Mouse (Mus musculus) heart, embryonic 16.5 days (tissue): Measurements from ENCODE around the gene Mrgbp. TPM values are rescaled to one million over a fixed set of nuclear protein-coding genes. Genes with fewer than 3 reads are reported as not detected.

ENCODE experiments used
- ATAC-seq: fragments of 200-750 bp; cut with Nextera tagmentation; replicated peaks from 2 replicates; pipeline ENCODE4 v1.8.0; 2017; ENCODE audit warnings: moderate number of reproducible peaks; ENCODE audit not compliant: insufficient read depth, low FRiP score; ENCODE audit errors: extremely low read depth
- H3K27ac ChIP-seq: fragments of 300-500 bp; sonication (generic); 2 replicates; pipeline ENCODE4 v1.5.1; 2014; ENCODE audit warnings: mild to moderate bottlenecking, low read length, control low read depth, moderate library complexity
- H3K27me3 ChIP-seq: fragments of 300-500 bp; sonication (generic); 2 replicates; pipeline ENCODE4 v1.6.1; 2014; ENCODE audit warnings: low read length, mixed read lengths; ENCODE audit not compliant: control insufficient read depth, insufficient read depth
- H3K36me3 ChIP-seq: fragments of 300-500 bp; sonication (generic); 2 replicates; pipeline ENCODE4 v1.6.1; 2014; ENCODE audit not compliant: control insufficient read depth, insufficient read depth
- H3K4me1 ChIP-seq: fragments of 300-500 bp; sonication (generic); 2 replicates; pipeline ENCODE4 v1.6.1; 2014; ENCODE audit warnings: low read length, mixed read lengths; ENCODE audit not compliant: control insufficient read depth, insufficient read depth
- H3K4me2 ChIP-seq: fragments of 300-500 bp; sonication (generic); 2 replicates; pipeline ENCODE4 v1.6.1; 2014; ENCODE audit warnings: low read depth, mild to moderate bottlenecking, control low read depth, low read length
- H3K4me3 ChIP-seq: fragments of 300-500 bp; sonication (generic); 2 replicates; pipeline ENCODE4 v1.5.1; 2014; ENCODE audit warnings: mild to moderate bottlenecking, control low read depth, low read length
- H3K9ac ChIP-seq: fragments of 300-500 bp; sonication (generic); 2 replicates; pipeline ENCODE4 v1.6.1; 2014; ENCODE audit warnings: low read length, control low read depth
- H3K9me3 ChIP-seq: fragments of 300-500 bp; sonication (generic); replicated peaks from 2 replicates; pipeline ENCODE4 v1.6.1; 2016; ENCODE audit warnings: low read length; ENCODE audit not compliant: control insufficient read depth
- whole genome bisulfite sequencing: fragments of 180-500 bp; shearing (Covaris S2); extraction: QIAGEN DNeasy Blood & Tissue Kit; methylation state at CpG from one replicate; pipeline ENCODE4 v1.1.7; 2014; 5-methylcytosine and 5-hydroxymethylcytosine counted together
- polyA plus RNA-seq: library from polyadenylated mRNA; unstranded; fragments of >200 nt; fragmentation: Nextera tagmentation; extraction: Ambion mirVana; gene quantifications from 2 replicates; pipeline ENCODE4 v1.2.1, GENCODE M21; 2015

The Mrgbp gene
- polyA plus RNA-seq, 1 experiment from 2014 or later = 29.1 TPM

GRCm38 (mm10) chr2:180556470-180556869 lies 24.6 kb upstream of the Mrgbp start:
- Histone ChIP-seq H3K36me3 (no peaks in the 10 kb centered on the region), H3K9ac (no peak overlapping the region), H3K4me2 (no peak overlapping the region), H3K27ac (no peak overlapping the region), H3K4me1 (no peaks in the 10 kb centered on the region), H3K4me3 (no peak overlapping the region), H3K9me3 (peaks cover 2% of the 10 kb centered on the region; the same call in 1 of the 2 replicates), H3K27me3 (no peaks in the 10 kb centered on the region)
- no peak for ATAC-seq
- WGBS = 68% methylated on average over 3 of the region's 3 CpGs

GRCm38 (mm10) chr2:180560245-180560644 lies 20.9 kb upstream of the Mrgbp start:
- WGBS = 50% methylated on average over 5 of the region's 5 CpGs
- H3K27ac ChIP-seq = no peak overlapping the region
- H3K9ac ChIP-seq = no peak overlapping the region
- ATAC-seq = no peak
- H3K4me1 ChIP-seq = no peaks in the 10 kb centered on the region
- peaks cover 5% of the 10 kb centered on the region; the same call in 1 of the 2 replicates for H3K27me3 ChIP-seq
- no peak overlapping the region for H3K4me3 ChIP-seq
- H3K36me3 ChIP-seq = no peaks in the 10 kb centered on the region
- H3K4me2 ChIP-seq = no peak overlapping the region
- H3K9me3 ChIP-seq = peaks cover 2% of the 10 kb centered on the region; the same call in 1 of the 2 replicates

- Histone ChIP-seq H3K27me3 (peaks cover 9% of the 10 kb centered on the region), H3K9ac (no peak overlapping the region), H3K9me3 (peaks cover 2% of the 10 kb centered on the region; the same call in 1 of the 2 replicates), H3K36me3 (no peaks in the 10 kb centered on the region), H3K4me1 (no peaks in the 10 kb centered on the region), H3K27ac (no peak overlapping the region), H3K4me2 (no peak overlapping the region), H3K4me3 (no peak overlapping the region)
- WGBS = 43% methylated on average over 5 of the region's 5 CpGs
- ATAC-seq = no peak
These were observed 19.0 kb upstream of the Mrgbp start for GRCm38 (mm10) chr2:180562146-180562545.

GRCm38 (mm10) chr2:180563296-180563695 lies 17.8 kb upstream of the Mrgbp start:
- Histone ChIP-seq H3K27me3 (peaks cover 9% of the 10 kb centered on the region), H3K4me3 (no peak overlapping the region), H3K27ac (no peak overlapping the region), H3K36me3 (no peaks in the 10 kb centered on the region), H3K9me3 (peaks cover 2% of the 10 kb centered on the region; the same call in 1 of the 2 replicates), H3K9ac (no peak overlapping the region), H3K4me2 (no peak overlapping the region), H3K4me1 (no peaks in the 10 kb centered on the region)
- no peak for ATAC-seq
- WGBS = 48% methylated on average over 6 of the region's 6 CpGs

- Histone ChIP-seq H3K9me3 (peaks cover 2% of the 10 kb centered on the region; the same call in 1 of the 2 replicates), H3K4me1 (peaks cover 5% of the 10 kb centered on the region), H3K4me2 (no peak overlapping the region), H3K9ac (no peak overlapping the region), H3K27ac (no peak overlapping the region), H3K4me3 (no peak overlapping the region), H3K36me3 (no peaks in the 10 kb centered on the region), H3K27me3 (peaks cover 9% of the 10 kb centered on the region)
- WGBS = 38% methylated on average over 5 of the region's 5 CpGs
- ATAC-seq = no peak
These were observed 17.3 kb upstream of the Mrgbp start for GRCm38 (mm10) chr2:180563841-180564240.

GRCm38 (mm10) chr2:180566240-180566913 lies 14.7 kb upstream of the Mrgbp start:
- Histone ChIP-seq H3K9me3 (no peaks in the 10 kb centered on the region), H3K9ac (no peak overlapping the region), H3K36me3 (no peaks in the 10 kb centered on the region), H3K27ac (no peak overlapping the region), H3K27me3 (peaks cover 9% of the 10 kb centered on the region), H3K4me1 (peaks cover 11% of the 10 kb centered on the region), H3K4me2 (no peak overlapping the region), H3K4me3 (no peak overlapping the region)
- 30% methylated on average over 13 of the region's 13 CpGs for WGBS
- ATAC-seq = no peak

- ATAC-seq = peak; percentile 84
- no peak overlapping the region for H3K27ac ChIP-seq
- WGBS = 9% methylated on average over 3 of the region's 3 CpGs
These were observed 12.0 kb upstream of the Mrgbp start for GRCm38 (mm10) chr2:180569028-180569643.

GRCm38 (mm10) chr2:180576482-180576881 lies 4.6 kb upstream of the Mrgbp start:
- WGBS = 46% methylated on average over 4 of the region's 4 CpGs

More at GRCm38 (mm10) chr2:180569028-180569643, 12.0 kb upstream of the Mrgbp start:
- no peak overlapping the region for H3K4me3 ChIP-seq
- no peak overlapping the region for H3K4me2 ChIP-seq
- no peak overlapping the region for H3K9ac ChIP-seq
- no peaks in the 10 kb centered on the region for H3K36me3 ChIP-seq
- H3K4me1 ChIP-seq = peaks cover 11% of the 10 kb centered on the region
- no peaks in the 10 kb centered on the region for H3K9me3 ChIP-seq
- H3K27me3 ChIP-seq = peaks cover 7% of the 10 kb centered on the region; the same call in 1 of the 2 replicates

GRCm38 (mm10) chr2:180578686-180579085 lies 2.4 kb upstream of the Mrgbp start:
- no peak overlapping the region for H3K27ac ChIP-seq
- H3K27me3 ChIP-seq = 0 out of 2 replicates have a peak, but pooled peaks cover 3% of the 10 kb centered on the region
- H3K9ac ChIP-seq = no peak overlapping the region
- no peak overlapping the region for H3K4me2 ChIP-seq
- ATAC-seq = no peak
- peaks cover 10% of the 10 kb centered on the region for H3K4me1 ChIP-seq
- no peak overlapping the region for H3K4me3 ChIP-seq
- H3K36me3 ChIP-seq = no peaks in the 10 kb centered on the region
- no peaks in the 10 kb centered on the region for H3K9me3 ChIP-seq
- 5% methylated on average over 3 of the region's 3 CpGs for WGBS

More at GRCm38 (mm10) chr2:180576482-180576881, 4.6 kb upstream of the Mrgbp start:
- H3K9me3 ChIP-seq = no peaks in the 10 kb centered on the region
- no peak overlapping the region for H3K4me2 ChIP-seq
- no peak overlapping the region for H3K4me3 ChIP-seq
- H3K36me3 ChIP-seq = no peaks in the 10 kb centered on the region
- H3K4me1 ChIP-seq = no peaks in the 10 kb centered on the region
- 0 out of 2 replicates have a peak, but pooled peaks cover 3% of the 10 kb centered on the region for H3K27me3 ChIP-seq
- no peak overlapping the region for H3K27ac ChIP-seq
- no peak for ATAC-seq
- no peak overlapping the region for H3K9ac ChIP-seq
